Mouse (Mus musculus) layer of hippocampus, adult 18-20 months (tissue): Measurements from ENCODE around the gene Tcl1b5. TPM values are rescaled to one million over a fixed set of nuclear protein-coding genes. Genes with fewer than 3 reads are reported as not detected.

ENCODE experiments used
- DNase-seq, 2 experiments: peaks; one replicate each; pipeline ENCODE4 v3.0.0; 2022; ENCODE audit warnings: low spot score in 2 of 2
- total RNA-seq, 2 experiments: library from RNA; stranded (reverse); gene quantifications; 2 replicates each; pipeline ENCODE4 v1.2.3; 2021

Tcl1b5 gene
- total RNA-seq, 2 experiments from 2014 or later: not detected

DNA sequence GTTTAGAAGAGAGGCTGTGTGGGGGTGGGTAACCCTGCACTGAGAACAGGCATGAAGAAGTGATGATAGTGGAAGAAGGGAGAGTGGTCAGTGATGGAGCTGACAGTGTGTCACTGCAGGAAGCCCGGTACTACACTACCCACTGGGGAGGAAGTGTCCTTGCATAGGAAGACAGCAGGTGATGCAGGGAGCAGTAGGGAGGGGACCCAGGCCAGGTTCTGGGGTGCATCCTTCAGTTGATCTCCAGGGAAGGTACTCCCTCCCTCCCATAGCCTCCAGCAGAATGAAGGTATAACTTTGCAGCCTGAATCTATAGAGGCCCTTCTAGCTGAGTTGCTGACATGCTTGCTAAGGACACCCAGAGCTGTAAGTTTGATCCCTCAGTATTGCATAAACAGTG lies 30.9 kb downstream of the Tcl1b5 start:
- DNase-seq: no peak

- no peak for DNase-seq
Observed at GRCm38 (mm10) chr12:105208441-105208840, 32.3 kb downstream of the Tcl1b5 start.

DNA sequence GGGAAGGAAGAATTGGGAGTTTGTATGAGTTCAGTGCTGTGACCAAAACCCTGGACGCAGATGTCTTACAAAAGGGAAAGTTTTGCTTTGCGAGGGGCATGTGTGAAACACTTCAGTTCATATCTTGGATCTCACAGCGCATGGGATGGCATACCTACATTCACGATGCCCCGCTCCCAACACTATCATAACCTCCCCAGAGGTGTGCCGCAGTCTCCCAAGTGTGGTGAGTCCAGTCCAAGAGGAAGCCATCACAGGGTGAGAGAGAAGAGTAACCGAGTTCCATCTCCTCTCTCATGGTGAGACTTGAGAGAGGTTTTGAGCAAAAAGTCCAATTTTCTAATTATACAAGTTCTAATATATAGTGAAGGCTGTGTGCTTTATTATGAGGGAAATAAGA lies 33.1 kb downstream of the Tcl1b5 start:
- no peak for DNase-seq

DNA sequence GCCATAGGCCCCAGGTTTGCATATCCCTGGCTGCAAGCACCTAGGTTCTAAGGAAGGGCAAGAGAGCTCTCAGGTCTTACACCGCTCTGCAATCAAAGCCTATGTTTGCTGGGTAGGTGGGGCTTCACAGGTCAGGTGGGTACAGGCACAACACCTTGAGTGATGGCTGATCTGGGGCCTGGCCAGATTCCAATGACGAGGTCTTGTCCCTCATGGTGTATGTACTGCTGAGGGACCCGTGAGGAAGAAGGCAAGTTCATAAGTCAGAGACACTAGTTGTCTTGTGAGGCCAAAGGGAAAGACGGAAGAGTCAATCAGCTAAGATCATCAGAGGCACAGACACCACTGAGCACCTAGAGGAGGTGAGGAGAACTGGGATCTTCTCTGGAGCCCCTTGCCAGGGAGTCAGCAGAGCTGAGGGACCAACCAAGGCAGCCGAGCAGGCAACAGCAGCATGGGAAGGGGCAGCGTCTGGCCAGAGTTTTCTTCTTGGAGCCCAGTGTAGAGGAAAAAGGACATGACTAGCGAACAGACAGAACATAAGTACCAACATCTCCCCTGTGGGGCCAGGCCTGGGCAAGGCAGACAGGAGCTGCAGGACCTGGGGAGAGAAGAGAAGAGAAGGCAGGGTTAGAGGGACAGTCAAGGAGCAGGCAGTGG lies 41.1 kb downstream of the Tcl1b5 start:
- DNase-seq: no peak

DNA sequence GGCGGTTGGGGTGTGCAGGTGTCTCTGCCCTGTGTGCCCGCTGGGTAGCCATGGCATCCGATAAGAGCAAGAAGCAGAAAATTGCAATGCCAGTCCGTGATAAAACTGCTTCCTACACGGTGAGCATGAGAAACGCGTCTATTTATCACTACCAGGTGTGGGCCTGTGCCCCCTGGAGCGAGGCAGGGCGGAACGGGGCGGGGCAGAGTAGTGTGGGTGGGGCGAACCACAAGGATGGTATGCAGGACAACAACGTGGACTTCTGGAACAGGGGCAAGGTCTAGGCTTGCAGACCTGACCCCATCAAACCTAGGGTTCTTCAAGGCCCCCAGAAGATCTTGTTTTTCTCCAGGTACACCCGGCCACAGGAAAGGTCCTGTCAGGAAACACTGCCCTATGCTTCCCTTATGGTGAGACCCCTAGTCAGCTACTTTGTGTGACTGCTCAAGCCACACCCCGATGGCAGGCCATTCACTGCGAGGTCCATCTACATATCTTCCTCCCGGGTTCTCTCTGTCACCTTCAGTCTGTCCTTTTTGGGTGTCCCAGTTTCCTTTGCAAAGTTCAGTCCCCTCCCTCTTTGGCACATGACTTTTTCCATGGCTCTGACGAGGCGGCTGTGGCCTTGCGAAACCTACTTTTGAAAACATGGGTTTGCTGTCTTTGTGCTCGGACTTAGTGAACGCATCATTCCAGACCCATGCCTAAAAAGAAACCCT lies 46.6 kb downstream of the Tcl1b5 start, which contains the start of gene Tcl1:
Gene Tcl1 (minus strand): TSS at position 193 of the 719 bp plus-strand sequence.
- DNase-seq: no peak

DNA sequence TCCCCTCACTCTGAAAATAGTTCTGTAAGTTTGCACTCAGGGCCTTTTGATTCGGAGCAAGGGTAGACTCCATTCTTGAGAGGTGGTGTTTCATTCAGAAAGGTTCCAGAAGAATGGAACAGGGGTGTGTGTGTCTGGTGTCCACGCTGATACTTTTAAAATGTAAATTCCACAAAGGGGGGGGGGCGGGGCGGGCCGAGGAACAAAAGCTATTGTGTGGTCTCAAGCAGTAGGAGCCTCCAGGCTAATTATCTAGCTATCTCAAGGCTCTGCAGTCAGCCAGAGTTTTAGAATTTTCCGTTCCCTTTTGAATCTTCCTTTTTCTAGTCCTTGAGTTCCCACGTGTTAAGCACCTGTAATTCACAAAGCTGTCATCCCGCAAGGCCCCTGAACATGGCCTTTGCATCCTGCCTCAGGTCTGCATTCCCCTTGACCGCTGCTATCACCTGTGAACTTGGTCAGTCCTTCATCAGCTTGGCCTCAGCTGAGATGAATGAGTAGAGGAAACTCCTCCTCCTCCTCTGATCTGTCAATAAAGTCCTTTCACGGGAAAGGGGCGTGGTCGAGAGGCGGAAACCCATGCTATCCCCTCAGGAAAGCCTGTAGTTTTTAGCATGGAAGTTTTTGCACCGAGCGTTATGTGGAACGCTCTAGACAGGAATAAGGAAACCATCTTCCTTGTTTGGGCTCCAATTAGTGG lies 48.6 kb downstream of the Tcl1b5 start:
- no peak for DNase-seq

Other genes starting within 250 kb of the Tcl1b5 start
- 1 to 10 TPM; 2.0 to 2.3 TPM for gene Syne3, start 166.5 kb upstream of the Tcl1b5 start, total RNA-seq
- 10 to 100 TPM; 45.9 to 46.2 TPM for gene Glrx5, start 143.7 kb upstream of the Tcl1b5 start, total RNA-seq
- not detected for gene Tcl1b2, start 30.3 kb upstream of the Tcl1b5 start, total RNA-seq
- not detected for gene Tcl1b1, start 16.7 kb upstream of the Tcl1b5 start, total RNA-seq
- not detected for gene Tcl1b3, start 14.7 kb downstream of the Tcl1b5 start, total RNA-seq
- gene Tcl1b4, start 25.6 kb downstream of the Tcl1b5 start, total RNA-seq: not detected
- not detected for gene Tcl1, start 46.4 kb downstream of the Tcl1b5 start, total RNA-seq
- 10 to 100 TPM; 16.2 to 16.8 TPM for gene Tunar, start 157.5 kb downstream of the Tcl1b5 start, total RNA-seq